Mouse (Mus musculus): ENCODE measurements around the gene Rnf213. TPM values are rescaled to one million over a fixed set of nuclear protein-coding genes. Genes with fewer than 3 reads are reported as not detected.
"Not testable (repeated sequence)": the region's sequence is repeated elsewhere in the genome, so short reads cannot be mapped to it uniquely, and the experiment has no call there.

Rnf213 gene
- polyA plus RNA-seq, 1 experiment from 2014 or later, result 1.0 TPM

- Histone ChIP-seq H3K4me3 (no peak overlapping the region), H3K27ac (replicated peaks) (no peak overlapping the region), H3K9me3 (replicated peaks) (no peaks in the 10 kb centered on the region), H3K36me3 (peaks cover 39% of the 10 kb centered on the region), H3K4me1 (no peaks in the 10 kb centered on the region), H3K27me3 (ENCODE audit: low read depth, poor library complexity, severe bottlenecking) (no peaks in the 10 kb centered on the region)
- DNase-seq (ENCODE audit: low spot score), result no peak
- 85% methylated on average over 6 of the region's 6 CpGs for WGBS
Observed at GRCm38 (mm10) chr11:119375425-119375824, 17.5 kb upstream of the Rnf213 start.

DNA sequence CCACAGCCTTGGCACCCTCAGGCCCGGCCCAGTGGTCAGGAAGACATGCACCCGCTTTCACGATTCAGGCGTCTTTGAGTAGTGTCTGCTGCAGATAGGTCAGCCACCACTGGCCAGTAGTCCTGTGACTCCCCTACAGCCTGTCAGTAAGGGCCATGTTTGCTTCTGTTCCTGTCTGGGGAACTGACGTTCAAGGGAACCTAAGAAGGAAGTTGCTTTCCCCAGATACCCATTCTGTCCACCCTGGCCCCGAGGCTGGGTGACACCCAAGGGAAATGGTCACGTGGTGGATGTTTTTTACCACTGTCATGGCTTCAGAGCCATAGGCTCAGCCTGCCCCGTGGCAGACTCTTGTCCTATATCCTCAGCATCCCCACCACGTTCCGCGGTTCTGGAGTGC is 15.6 kb upstream of the Rnf213 start:
- H3K27me3 ChIP-seq (ENCODE audit: low read depth, poor library complexity, severe bottlenecking), result no peaks in the 10 kb centered on the region
- no peak overlapping the region for H3K27ac ChIP-seq (replicated peaks)
- DNase-seq (ENCODE audit: low spot score), result no peak
- no peaks in the 10 kb centered on the region for H3K9me3 ChIP-seq (replicated peaks)
- WGBS, result 94% methylated on average over 11 of the region's 11 CpGs
- H3K4me1 ChIP-seq, result no peaks in the 10 kb centered on the region
- peaks cover 42% of the 10 kb centered on the region for H3K36me3 ChIP-seq
- no peak overlapping the region for H3K4me3 ChIP-seq

DNA sequence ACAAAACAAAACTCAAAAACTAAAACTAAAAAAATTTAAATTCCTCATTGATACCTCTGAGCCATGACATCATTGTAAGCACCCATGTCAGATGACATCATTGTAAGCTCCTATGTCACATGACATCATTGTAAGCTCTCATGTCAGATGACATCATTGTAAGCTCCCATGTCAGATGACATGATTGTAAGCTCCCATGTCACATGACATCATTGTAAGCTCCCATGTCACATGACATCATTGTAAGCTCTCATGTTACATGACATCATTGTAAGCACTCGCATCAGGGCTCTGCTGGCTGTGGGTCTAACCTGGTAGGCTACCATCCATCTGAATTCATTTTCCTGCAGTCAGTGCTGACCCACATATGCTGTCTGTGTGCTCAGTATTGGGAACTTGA is 14.3 kb upstream of the Rnf213 start:
- Histone ChIP-seq H3K4me3 (no peak overlapping the region), H3K27me3 (ENCODE audit: low read depth, poor library complexity, severe bottlenecking) (no peaks in the 10 kb centered on the region), H3K27ac (replicated peaks) (no peak overlapping the region), H3K9me3 (replicated peaks) (no peaks in the 10 kb centered on the region), H3K4me1 (no peaks in the 10 kb centered on the region), H3K36me3 (peaks cover 42% of the 10 kb centered on the region)
- DNase-seq (ENCODE audit: low spot score), result no peak
- 95% methylated on average over 1 of the region's 1 CpGs for WGBS

DNA sequence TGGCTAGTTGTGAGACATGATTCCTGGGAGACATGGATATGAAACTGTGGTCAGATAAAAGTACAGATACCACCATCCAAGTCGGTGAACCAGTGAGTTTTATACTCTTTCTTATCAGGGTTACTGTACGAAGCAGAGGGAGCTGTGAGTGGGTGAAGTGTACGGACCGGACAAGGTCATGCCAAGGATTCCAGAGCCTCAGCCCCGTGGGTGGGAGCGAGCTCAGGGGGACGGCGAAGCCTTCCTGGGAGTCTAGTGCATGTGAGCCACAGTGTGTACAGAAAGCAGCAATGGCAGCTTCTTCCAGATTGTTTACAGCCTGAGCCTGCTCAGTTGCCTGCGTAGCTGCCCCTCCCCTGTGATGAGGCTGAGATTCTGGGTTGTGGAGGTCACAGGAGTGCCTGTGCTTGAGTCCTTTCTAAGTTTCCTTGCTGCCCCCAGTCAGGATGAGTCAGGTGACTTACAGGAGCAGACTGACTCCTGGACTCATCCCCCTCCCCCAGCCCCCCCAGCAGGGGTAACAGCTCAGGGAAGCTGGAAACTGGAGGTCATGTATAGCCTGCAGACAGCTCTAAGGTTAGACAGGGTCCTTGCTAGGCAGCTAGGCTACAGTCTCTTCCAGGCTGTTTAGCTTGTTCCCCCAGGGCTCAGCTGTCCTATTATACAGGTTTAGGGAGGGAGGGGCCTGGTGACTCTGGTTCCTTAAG is 11.1 kb upstream of the Rnf213 start:
- no peaks in the 10 kb centered on the region for H3K4me1 ChIP-seq
- H3K4me3 ChIP-seq, result no peak overlapping the region
- no peaks in the 10 kb centered on the region for H3K9me3 ChIP-seq (replicated peaks)
- peaks cover 38% of the 10 kb centered on the region for H3K36me3 ChIP-seq
- no peak overlapping the region for H3K27ac ChIP-seq (replicated peaks)
- no peak for DNase-seq (ENCODE audit: low spot score)
- peaks cover under 1% of the 10 kb centered on the region; the same call in 1 of the 2 replicates for H3K27me3 ChIP-seq (ENCODE audit: low read depth, poor library complexity, severe bottlenecking)
- 90% methylated on average over 9 of the region's 9 CpGs for WGBS

- peaks cover 33% of the 10 kb centered on the region for H3K36me3 ChIP-seq
- no peaks in the 10 kb centered on the region for H3K9me3 ChIP-seq (replicated peaks)
- no peaks in the 10 kb centered on the region for H3K4me1 ChIP-seq
- 75% methylated on average over 6 of the region's 6 CpGs for WGBS
- no peak overlapping the region for H3K27ac ChIP-seq (replicated peaks)
- H3K4me3 ChIP-seq, result no peak overlapping the region
- no peak for DNase-seq (ENCODE audit: low spot score)
- peaks cover 7% of the 10 kb centered on the region; the same call in 1 of the 2 replicates for H3K27me3 ChIP-seq (ENCODE audit: low read depth, poor library complexity, severe bottlenecking)
Observed at GRCm38 (mm10) chr11:119382338-119382850, 10.5 kb upstream of the Rnf213 start.

DNA sequence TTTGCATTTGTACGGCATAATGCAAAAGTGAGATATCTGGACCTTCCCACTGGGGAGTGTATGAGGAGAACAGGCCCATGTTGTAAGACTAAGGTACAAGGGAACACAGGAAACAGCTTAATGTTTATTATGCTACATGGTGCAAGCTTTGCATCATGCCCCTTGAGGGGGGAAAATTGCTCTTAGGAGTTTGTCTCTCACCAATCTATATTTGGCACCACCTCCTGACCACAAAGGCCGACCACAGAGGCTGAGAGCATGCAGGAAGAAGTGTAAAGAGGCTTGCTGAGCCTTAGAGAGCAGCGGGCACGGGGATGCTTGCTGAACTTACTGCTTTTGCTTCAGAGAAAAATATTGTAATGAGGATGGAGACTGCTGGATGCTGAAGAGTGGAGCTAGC is 8.0 kb upstream of the Rnf213 start:
- 81% methylated on average over 4 of the region's 4 CpGs for WGBS
- peaks cover 32% of the 10 kb centered on the region for H3K27me3 ChIP-seq (ENCODE audit: low read depth, poor library complexity, severe bottlenecking)

GRCm38 (mm10) chr11:119386306-119386705 is 6.6 kb upstream of the Rnf213 start:
- 97% methylated on average over 5 of the region's 5 CpGs for WGBS
- Histone ChIP-seq H3K9me3 (replicated peaks) (no peaks in the 10 kb centered on the region), H3K4me3 (no peak overlapping the region), H3K36me3 (0 out of 2 replicates have a peak, but pooled peaks cover under 1% of the 10 kb centered on the region), H3K4me1 (peaks cover 17% of the 10 kb centered on the region), H3K27ac (replicated peaks) (no peak overlapping the region), H3K27me3 (ENCODE audit: low read depth, poor library complexity, severe bottlenecking) (peaks cover 46% of the 10 kb centered on the region)
- DNase-seq (ENCODE audit: low spot score), result no peak

More for the DNA sequence above, 8.0 kb upstream of the Rnf213 start:
- H3K36me3 ChIP-seq, result peaks cover 8% of the 10 kb centered on the region
- H3K27ac ChIP-seq (replicated peaks), result no peak overlapping the region
- H3K9me3 ChIP-seq (replicated peaks), result no peaks in the 10 kb centered on the region
- DNase-seq (ENCODE audit: low spot score), result no peak
- H3K4me3 ChIP-seq, result no peak overlapping the region
- peaks cover 6% of the 10 kb centered on the region for H3K4me1 ChIP-seq

DNA sequence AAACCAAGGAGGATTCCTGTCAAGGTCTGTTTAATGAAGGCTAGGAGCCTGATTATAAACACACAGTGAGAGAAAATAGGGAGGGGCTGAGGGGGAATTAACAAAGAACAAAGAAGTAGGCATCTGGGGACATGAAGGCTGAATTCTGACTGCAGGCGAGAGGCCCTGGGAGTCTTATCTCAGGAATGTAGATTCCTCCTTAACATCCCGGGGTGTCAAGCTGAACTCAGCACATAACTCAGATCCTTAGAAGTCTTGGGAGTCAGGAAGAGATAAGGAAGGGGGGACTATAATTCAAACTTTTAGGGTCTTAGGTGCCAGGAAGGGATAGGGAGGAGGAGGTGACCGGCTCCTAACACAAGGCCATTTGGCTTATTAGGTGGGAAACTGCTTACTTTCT is 5.6 kb upstream of the Rnf213 start:
- not testable (repeated sequence) for H3K36me3 ChIP-seq; H3K9me3 ChIP-seq (replicated peaks); H3K4me3 ChIP-seq; H3K27ac ChIP-seq (replicated peaks); DNase-seq (ENCODE audit: low spot score)
- H3K4me1 ChIP-seq, result peaks cover 24% of the 10 kb centered on the region
- H3K27me3 ChIP-seq (ENCODE audit: low read depth, poor library complexity, severe bottlenecking), result peaks cover 56% of the 10 kb centered on the region
- 28% methylated on average over 3 of the region's 3 CpGs for WGBS

DNA sequence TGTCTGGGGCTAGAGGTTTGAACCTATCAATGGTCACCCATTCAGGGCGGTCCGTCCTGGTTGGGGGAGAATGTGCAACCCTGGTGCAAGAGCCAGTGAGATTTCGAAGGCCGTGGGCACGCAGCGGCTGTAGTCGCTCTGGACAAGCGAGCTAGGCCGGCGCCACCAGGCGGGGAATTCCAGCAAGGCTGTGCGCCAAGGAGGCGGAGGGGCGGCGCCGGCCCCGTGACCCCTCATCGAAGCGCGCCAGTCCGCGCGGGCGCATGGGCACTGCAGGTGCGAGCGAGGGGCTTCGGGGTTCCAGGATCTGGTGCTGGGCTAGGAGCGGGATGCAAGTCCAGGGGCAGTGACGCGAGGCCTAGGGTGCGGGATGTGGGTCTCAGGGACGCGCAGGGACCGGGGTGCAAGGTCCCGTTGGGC is 3.0 kb upstream of the Rnf213 start:
- peak; percentile 79 for DNase-seq (ENCODE audit: low spot score)
- no peaks in the 10 kb centered on the region for H3K9me3 ChIP-seq (replicated peaks)

DNA sequence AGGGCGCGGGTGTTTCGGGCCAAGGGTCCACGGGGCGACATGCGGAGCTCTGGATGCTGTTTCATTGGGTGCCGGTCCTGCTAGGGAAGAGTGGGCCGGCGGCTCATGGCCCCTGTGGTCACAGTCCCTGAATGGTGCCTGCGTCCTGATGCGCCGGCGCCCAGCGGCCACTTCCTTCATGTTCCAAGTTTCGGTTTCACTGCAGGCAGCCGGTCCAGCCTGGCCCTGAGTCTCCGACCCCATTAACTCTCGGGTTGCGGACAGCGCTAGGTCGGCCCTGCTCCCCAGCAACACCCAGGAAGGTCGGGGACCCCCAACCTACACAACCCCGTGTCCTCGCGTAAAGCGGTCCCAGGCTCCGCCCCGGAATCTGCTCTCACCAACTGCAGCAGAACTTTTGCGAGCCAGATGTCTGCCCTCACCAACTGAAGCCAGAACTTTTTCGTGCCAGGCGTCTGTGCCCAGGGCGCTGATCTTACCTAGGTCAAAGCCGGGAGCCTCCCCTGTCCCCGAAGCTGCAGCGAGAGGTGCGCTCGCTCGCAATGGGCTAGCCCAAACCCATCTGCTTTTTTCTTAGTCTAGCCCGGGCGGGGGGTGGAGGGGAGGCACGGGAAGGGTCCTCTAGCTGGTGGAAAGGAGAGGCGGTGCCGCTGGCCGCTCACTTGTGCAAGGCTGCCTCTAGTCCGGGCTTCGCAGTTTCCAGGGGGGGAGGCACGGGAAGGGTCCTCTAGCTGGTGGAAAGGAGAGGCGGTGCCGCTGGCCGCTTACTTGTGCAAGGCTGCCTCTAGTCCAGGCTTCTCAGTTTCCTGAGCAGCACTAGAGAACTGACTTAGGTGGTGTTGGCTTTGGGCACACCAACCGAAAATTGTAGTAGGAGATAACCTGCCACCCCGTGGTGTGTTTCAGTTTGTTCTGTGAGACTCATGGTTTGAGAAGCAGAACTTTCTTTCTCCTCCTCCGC is 2.3 kb upstream of the Rnf213 start:
- peak overlapping the region; percentile 66 for H3K4me3 ChIP-seq
- 2% methylated on average over 53 of the region's 53 CpGs for WGBS
- no peaks in the 10 kb centered on the region for H3K9me3 ChIP-seq (replicated peaks)
- peaks cover 40% of the 10 kb centered on the region for H3K4me1 ChIP-seq
- DNase-seq (ENCODE audit: low spot score), result peak; percentile 56
- peak overlapping the region; percentile 74 for H3K27ac ChIP-seq (replicated peaks)
- H3K36me3 ChIP-seq, result no peaks in the 10 kb centered on the region
- H3K27me3 ChIP-seq (ENCODE audit: low read depth, poor library complexity, severe bottlenecking), result peaks cover 89% of the 10 kb centered on the region

More for the DNA sequence above, 3.0 kb upstream of the Rnf213 start:
- Histone ChIP-seq H3K4me3 (peak overlapping the region; percentile 66), H3K27me3 (ENCODE audit: low read depth, poor library complexity, severe bottlenecking) (peaks cover 82% of the 10 kb centered on the region), H3K27ac (replicated peaks) (peak overlapping the region; percentile 74), H3K36me3 (no peaks in the 10 kb centered on the region), H3K4me1 (peaks cover 35% of the 10 kb centered on the region)
- WGBS, result under 1% methylated on average over 35 of the region's 35 CpGs

- 33% methylated on average over 7 of the region's 7 CpGs for WGBS
- Histone ChIP-seq H3K27ac (replicated peaks) (no peak overlapping the region), H3K27me3 (ENCODE audit: low read depth, poor library complexity, severe bottlenecking) (peaks cover 98% of the 10 kb centered on the region), H3K4me1 (peaks cover 43% of the 10 kb centered on the region), H3K36me3 (no peaks in the 10 kb centered on the region), H3K9me3 (replicated peaks) (no peaks in the 10 kb centered on the region), H3K4me3 (peak overlapping the region; percentile 66; the same call in 1 of the 2 replicates)
- no peak for DNase-seq (ENCODE audit: low spot score)
Observed at GRCm38 (mm10) chr11:119391386-119392000, 1.4 kb upstream of the Rnf213 start.

GRCm38 (mm10) chr11:119392001-119392614 is 792 bp upstream of the Rnf213 start:
- no peaks in the 10 kb centered on the region for H3K36me3 ChIP-seq
- H3K27me3 ChIP-seq (ENCODE audit: low read depth, poor library complexity, severe bottlenecking), result peaks cover 100% of the 10 kb centered on the region
- no peak for DNase-seq (ENCODE audit: low spot score)
- no peak overlapping the region for H3K27ac ChIP-seq (replicated peaks)
- peaks cover 45% of the 10 kb centered on the region for H3K4me1 ChIP-seq
- no peaks in the 10 kb centered on the region for H3K9me3 ChIP-seq (replicated peaks)
- WGBS, result 7% methylated on average over 12 of the region's 12 CpGs
- H3K4me3 ChIP-seq, result no peak overlapping the region

Measured in midbrain, embryonic 10.5 days (tissue).